Mouse (Mus musculus): ENCODE results near the gene Igdcc3.

Igdcc3 gene

GRCm38 (mm10) chr9:65175939-65176871 lies 35.2 kb downstream of the Igdcc3 start:
- no peak for DNase-seq (ENCODE audit: low spot score in 2 of 2)

DNA sequence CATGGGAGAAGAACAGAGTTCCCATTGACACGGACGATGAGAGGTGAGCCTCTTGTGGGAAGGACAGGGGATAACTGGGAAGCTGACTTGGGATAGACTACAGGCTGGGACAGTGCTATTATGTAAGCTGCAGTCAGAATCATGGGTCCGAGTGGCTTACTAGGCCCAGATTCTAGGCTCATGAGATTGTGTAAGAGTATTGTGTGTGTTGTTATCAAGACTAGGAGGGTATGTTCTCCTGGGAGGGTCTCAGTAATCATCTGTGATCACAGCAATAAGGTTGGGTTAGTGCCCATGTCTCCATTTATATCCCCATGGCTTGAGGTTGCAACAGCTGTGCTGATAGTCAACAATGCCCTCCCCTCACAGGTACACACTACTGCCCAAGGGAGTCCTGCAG lies 36.5 kb downstream of the Igdcc3 start:
- DNase-seq (ENCODE audit: low spot score in 2 of 2): no peak

DNA sequence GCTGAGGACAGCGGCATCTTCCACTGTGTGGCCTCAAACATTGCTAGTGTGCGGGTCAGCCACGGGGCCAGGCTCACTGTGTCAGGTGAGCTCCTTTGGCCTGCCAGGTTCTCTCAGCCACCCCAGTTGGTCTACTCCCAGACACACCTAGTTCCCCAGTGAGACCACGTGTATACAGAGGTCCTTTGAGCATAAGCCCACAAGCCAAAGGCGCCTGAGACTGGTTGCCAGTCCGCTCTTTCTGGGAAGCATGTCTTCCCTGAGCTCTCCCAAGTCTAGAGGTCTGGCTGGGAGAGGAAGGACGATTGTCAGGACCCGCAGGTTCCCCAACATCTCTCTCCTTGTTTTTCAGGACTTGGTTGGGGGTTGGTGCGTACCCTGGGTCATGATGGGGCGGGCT lies 36.9 kb downstream of the Igdcc3 start:
- no peak for DNase-seq (ENCODE audit: low spot score in 2 of 2)

GRCm38 (mm10) chr9:65178336-65179213 lies 37.6 kb downstream of the Igdcc3 start:
- DNase-seq (ENCODE audit: low spot score in 2 of 2): no peak

GRCm38 (mm10) chr9:65179817-65180624 lies 39.0 kb downstream of the Igdcc3 start:
- no peak for DNase-seq (ENCODE audit: low spot score in 2 of 2)

DNA sequence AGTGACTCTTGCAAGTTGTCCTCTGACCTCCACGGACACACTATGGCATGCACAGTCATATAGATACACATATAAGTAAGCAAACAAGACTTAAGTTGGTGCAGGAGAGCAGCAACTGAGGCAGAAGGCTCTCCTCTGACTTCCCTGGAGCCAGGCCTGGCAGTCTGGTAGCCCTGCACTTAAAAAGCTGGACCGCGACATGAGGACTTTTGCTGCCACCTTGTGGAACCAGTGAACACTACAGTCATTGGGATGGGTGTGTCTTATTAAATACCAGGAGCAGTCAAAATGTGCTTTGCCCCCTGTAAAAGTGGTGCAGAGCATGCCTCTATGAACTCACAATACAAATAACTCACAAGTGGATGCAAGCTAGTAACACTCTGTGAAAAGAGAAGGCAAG lies 47.6 kb downstream of the Igdcc3 start:
- DNase-seq (ENCODE audit: low spot score in 2 of 2): peak; percentile 70 to 87

GRCm38 (mm10) chr9:65190306-65190705 lies 49.3 kb downstream of the Igdcc3 start:
- DNase-seq (ENCODE audit: low spot score in 2 of 2): no peak

DNA sequence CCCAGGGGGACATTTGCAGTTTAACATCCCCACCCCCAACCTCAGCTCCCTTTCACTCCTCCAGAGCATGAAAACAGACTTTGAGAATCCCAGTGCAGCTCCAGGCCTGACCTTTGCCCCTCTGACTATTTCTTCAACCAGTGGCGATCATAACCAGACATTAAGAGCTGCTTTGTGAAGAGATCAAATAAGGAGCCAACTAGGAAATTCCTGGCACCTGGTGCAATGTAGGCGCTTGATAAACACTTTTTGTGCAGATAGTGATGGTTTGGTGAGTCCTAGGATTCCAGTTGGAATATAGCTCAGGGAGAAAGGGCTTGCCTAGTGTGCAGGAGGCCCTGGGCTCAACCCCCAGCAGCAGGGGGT lies 50.4 kb downstream of the Igdcc3 start:
- DNase-seq (ENCODE audit: low spot score in 2 of 2): no peak

DNA sequence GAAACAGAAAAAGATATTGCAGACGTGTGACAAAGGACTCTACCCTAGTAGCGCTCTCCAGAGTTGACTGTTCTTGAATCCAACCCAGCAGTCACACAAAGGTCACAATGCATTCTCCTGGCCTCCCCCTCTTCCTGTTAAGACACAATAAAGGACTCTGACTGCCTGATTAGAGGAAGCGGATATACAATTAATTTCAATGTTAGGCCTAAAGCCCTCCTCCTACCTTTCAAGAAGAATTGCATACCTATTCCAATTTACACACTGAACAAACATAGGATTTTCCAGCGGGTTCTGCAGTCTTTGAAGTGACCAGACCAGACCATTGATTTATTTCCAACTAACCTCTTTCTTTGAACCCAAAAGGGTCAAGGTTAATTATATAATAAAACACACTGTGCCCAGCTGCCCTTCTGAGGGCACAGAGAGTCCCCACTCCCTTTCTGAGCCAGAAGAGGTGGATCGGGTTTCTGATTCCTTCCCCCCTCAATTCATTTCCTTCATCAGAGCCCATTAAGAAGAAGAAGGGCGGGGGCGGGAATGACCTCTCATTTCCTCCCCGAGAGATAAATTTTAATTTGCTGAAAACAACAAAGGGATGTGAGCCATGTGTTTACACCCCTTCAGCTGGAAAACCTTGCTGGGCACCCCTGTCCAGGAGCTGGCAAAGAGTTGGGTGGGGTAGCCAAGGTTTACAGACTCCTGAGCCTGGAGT lies 50.9 kb downstream of the Igdcc3 start:
- DNase-seq (ENCODE audit: low spot score in 2 of 2): no peak

- no peak for DNase-seq (ENCODE audit: low spot score in 2 of 2)
Measured at GRCm38 (mm10) chr9:65193214-65193613, 52.2 kb downstream of the Igdcc3 start.

GRCm38 (mm10) chr9:65195053-65195452 lies 54.1 kb downstream of the Igdcc3 start, which contains the start of gene Parp16:
Gene Parp16 (plus strand): TSS chr9:65195353.
- no peak for DNase-seq (ENCODE audit: low spot score in 2 of 2)

DNA sequence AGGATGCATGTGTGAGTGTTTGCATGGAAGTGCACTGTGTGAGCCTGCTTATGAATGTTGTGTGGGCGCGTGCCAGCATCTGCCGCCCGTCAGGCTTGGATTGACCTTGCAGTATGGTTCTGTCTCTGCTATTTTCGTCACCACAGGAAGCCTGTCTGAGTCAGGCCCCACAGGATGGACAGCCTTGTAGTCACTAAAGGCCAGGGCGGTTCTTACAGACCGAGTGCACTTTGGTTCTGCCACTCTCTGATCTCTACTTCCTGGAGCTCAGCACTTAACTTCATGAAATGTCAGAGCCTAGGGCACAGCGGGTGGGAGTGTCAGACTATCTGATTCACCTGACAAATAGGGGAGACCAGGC lies 54.6 kb downstream of the Igdcc3 start:
- no peak for DNase-seq (ENCODE audit: low spot score in 2 of 2)

GRCm38 (mm10) chr9:65195982-65196737 lies 55.2 kb downstream of the Igdcc3 start:
- DNase-seq (ENCODE audit: low spot score in 2 of 2): no peak

DNA sequence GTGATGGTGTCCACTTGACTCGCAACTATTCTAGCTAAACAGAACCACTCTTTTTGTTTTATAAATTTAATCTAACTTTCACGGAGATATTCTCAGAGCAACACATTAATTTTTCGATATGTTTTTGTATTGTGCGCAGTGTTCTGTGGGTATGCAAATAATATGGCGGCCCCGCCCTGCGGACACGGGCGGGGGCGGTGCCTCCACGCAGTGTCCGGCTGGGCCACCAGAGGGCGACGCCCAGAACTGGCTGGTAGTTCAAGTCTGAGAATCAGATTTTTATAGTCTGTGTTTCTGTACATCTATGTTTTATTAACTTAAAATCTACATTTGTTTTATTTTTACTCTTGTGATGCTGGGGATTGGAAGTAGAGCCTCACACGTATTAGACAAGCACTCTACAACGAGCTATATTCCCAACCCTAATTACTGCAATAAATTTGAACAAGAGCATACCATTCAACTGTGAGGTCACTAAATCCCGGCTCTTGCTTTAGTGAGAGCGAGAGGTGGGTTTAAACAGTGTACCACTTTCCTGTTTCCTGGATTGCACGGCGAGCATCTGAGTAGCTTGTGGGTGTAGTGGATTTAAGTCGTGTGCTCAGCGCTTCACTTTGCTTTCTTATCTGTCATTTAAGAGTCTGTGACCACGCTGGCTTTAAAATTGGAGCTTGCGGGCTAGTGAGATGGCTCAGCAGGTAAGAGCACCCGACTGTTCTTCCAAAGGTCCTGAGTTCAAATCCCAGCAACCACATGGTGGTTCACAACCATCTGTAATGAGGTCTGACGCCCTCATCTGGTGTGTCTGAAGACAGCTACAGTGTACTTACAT lies 56.0 kb downstream of the Igdcc3 start:
- peak; percentile 97 to 100 for DNase-seq (ENCODE audit: low spot score in 2 of 2)

DNA sequence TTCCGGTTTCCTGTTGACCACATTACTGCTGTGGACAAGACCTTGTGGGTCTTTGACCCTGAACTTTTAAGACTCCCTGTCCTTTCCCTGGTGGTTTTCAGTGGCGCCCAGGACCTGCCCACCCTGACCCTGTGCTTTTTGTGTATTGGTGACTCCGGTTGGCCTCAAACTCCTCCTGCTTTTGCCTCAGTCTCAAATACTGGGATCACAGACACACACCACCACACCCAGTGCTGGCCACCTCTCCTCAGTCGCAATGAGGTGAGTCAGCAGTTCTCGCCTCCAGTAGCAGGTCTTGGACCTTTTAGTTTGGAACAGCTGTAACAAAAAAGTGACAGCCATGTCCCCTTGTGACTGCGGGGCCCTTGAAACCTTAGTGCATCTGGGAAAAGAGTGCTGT lies 56.8 kb downstream of the Igdcc3 start:
- peak in 1 of 2 experiments; percentile 59 for DNase-seq (ENCODE audit: low spot score in 2 of 2)

GRCm38 (mm10) chr9:65199723-65200122 lies 58.7 kb downstream of the Igdcc3 start:
- no peak for DNase-seq (ENCODE audit: low spot score in 2 of 2)

- no peak for DNase-seq (ENCODE audit: low spot score in 2 of 2)
Measured at GRCm38 (mm10) chr9:65200606-65201005, 59.6 kb downstream of the Igdcc3 start.

- DNase-seq (ENCODE audit: low spot score in 2 of 2): no peak
Measured at GRCm38 (mm10) chr9:65201021-65201380, 60.0 kb downstream of the Igdcc3 start.

DNA sequence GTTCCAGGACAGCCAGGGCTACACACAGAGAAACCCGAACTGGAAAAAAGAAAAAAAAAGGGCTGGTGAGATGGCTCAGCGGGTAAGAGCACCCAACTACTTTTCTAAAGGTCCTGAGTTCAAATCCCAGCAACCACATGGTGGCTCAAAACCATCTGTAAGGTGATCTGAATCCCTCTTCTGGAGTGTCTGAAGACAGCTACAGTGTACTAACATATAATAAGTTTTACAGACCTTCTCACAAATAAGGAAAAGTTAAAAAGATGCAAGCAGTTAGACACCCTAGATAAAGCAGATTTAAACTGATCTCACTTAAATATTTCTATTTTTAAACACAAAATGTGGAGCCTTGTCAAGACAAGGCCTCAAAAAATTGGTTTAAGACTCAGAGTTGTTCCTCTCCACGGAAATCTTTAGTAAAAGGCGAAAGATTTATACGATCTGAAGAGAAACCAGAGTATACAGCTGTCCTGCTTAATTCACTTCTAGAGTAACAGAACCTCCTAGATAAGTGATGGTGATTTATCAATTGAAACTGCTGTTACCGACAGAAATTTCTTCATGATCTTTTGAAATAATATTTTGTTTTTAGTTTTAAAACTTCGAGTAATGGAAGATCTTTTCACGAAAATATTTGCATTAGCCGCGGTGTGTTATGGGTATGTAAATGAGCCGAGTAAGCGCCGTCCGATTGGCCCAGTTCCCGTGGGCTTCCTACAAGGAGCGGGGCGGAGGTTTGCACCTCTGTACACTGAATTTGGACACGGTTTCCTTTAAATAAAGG lies 60.6 kb downstream of the Igdcc3 start:
- peak; percentile 84 to 89 for DNase-seq (ENCODE audit: low spot score in 2 of 2)
